ENCODE assay signal across 14 mouse cellular contexts in the genomic region with DNA sequence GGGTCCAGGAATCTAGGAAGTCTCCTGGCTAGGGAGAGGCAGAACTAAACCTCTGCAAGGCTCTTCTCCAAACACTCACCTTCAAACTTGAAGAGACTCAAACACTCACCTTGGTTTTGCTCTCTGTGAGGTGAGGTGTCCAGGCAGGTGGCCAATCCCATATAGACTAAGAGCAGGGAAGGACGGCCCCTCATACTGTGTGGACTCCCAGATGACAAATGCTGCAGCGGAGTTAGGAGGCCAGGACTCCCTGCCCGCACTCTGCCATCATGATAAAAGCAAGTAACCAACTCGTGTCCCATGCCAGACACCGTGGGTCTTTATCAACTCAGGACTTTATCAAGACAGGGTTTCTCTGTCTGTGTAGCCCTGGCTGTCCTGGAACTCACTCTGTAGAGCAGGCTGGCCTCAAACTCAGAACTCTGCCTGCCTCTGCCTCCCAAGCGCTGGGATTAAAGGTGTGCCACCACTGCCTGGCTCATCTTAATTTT. TPM values are rescaled to one million over a fixed set of nuclear protein-coding genes. Genes with fewer than 3 reads are reported as not detected.
DNase-seq lines count a peak whose midpoint lies in the region; ATAC-seq and TF ChIP-seq lines count a peak whose summit lies in the region.
"Had no signal": no experiment of that assay in that cellular context is flagged by ENCODE, and none has a peak within 500 bp of the region (broad histone marks: within the 10 kb centered on the region; RNA-seq: fewer than 3 reads in every experiment).

No protein-coding gene starts in this region.

- intact Hi-C loops in heart, postnatal 25 days (cut with DNase I): no loop called here

- H3K27me3 ChIP-seq in heart, embryonic 12.5 days (replicated peaks): no peaks in the 10 kb centered on the region
- no peaks in the 10 kb centered on the region for H3K27me3 ChIP-seq in neural tube, embryonic 13.5 days
- H3K27me3 ChIP-seq in neural tube, embryonic 15.5 days (replicated peaks): no peaks in the 10 kb centered on the region
- H3K27me3 ChIP-seq in limb, embryonic 15.5 days: no peaks in the 10 kb centered on the region
- H3K27me3 ChIP-seq in thymus, adult 2 months (ENCODE audit: control insufficient read depth, insufficient read depth, low read length): no peaks in the 10 kb centered on the region

- H3K9me3 ChIP-seq in heart, embryonic 12.5 days (replicated peaks): no peaks in the 10 kb centered on the region
- no peaks in the 10 kb centered on the region for H3K9me3 ChIP-seq in neural tube, embryonic 13.5 days
- H3K9me3 ChIP-seq in neural tube, embryonic 15.5 days (replicated peaks): no peaks in the 10 kb centered on the region
- H3K9me3 ChIP-seq in limb, embryonic 15.5 days: no peaks in the 10 kb centered on the region
- H3K9me3 ChIP-seq: G1E had no signal

- ATAC-seq in heart, embryonic 12.5 days (ENCODE audit: insufficient number of reproducible peaks, low FRiP score): no peak
- no peak for ATAC-seq in neural tube, embryonic 13.5 days (ENCODE audit: low read depth)
- ATAC-seq in neural tube, embryonic 15.5 days (ENCODE audit: low FRiP score): no peak
- no peak for ATAC-seq in limb, embryonic 15.5 days (ENCODE audit: insufficient number of reproducible peaks, low FRiP score, low TSS enrichment, low read depth)

- 65% methylated on average over 6 of the region's 6 CpGs for WGBS in heart, embryonic 12.5 days
- 94% methylated on average over 6 of the region's 6 CpGs for WGBS in neural tube, embryonic 13.5 days
- 93% methylated on average over 6 of the region's 6 CpGs for WGBS in neural tube, embryonic 15.5 days
- WGBS in limb, embryonic 15.5 days: 90% methylated on average over 6 of the region's 6 CpGs
- 98% methylated on average over 6 of the region's 6 CpGs for WGBS in thymus, adult 2 months

- no peak for TF ChIP-seq POLR2A in thymus, adult 2 months (IDR thresholded peaks at IDR 0.05; ENCODE audit: control insufficient read depth, extremely low read depth, insufficient read depth, low read length, poor library complexity)

- no peak overlapping the region; the same call in 1 of the 2 replicates for H3K4me3 ChIP-seq in heart, embryonic 12.5 days
- H3K4me3 ChIP-seq in neural tube, embryonic 13.5 days: no peak overlapping the region
- H3K4me3 ChIP-seq in neural tube, embryonic 15.5 days (replicated peaks): no peak overlapping the region
- H3K4me3 ChIP-seq in limb, embryonic 15.5 days: no peak overlapping the region
- no peak overlapping the region for H3K4me3 ChIP-seq in thymus, adult 2 months (ENCODE audit: control insufficient read depth, insufficient read depth, low read length)

- H3K9ac ChIP-seq in heart, embryonic 12.5 days: no peak overlapping the region
- no peak overlapping the region for H3K9ac ChIP-seq in neural tube, embryonic 13.5 days
- no peak overlapping the region for H3K9ac ChIP-seq in neural tube, embryonic 15.5 days (replicated peaks)
- no peak overlapping the region for H3K9ac ChIP-seq in limb, embryonic 15.5 days

- DNase-seq in heart, postnatal 25 days (ENCODE audit: low spot score): no peak
- no peak for DNase-seq in thymus, adult 2 months
- DNase-seq in retina, embryonic 14.5 days (ENCODE audit: low spot score): no peak
- DNase-seq in embryo, embryonic 11 days: no peak
- DNase-seq: B cell, adult 2 months; cerebellum, adult 11 months; gastrocnemius, postnatal 14 days; lung, adult 2 months; thymus, postnatal 14 days had no signal

- peaks cover 19% of the 10 kb centered on the region for H3K4me1 ChIP-seq in heart, embryonic 12.5 days (replicated peaks)
- peaks cover 38% of the 10 kb centered on the region for H3K4me1 ChIP-seq in neural tube, embryonic 13.5 days (replicated peaks)
- H3K4me1 ChIP-seq in neural tube, embryonic 15.5 days: peaks cover 33% of the 10 kb centered on the region
- peaks cover 21% of the 10 kb centered on the region for H3K4me1 ChIP-seq in limb, embryonic 15.5 days
- H3K4me1 ChIP-seq in thymus, adult 2 months (replicated peaks; ENCODE audit: control insufficient read depth, insufficient read depth, low read length): peaks cover 7% of the 10 kb centered on the region

- no peak overlapping the region for H3K27ac ChIP-seq in heart, embryonic 12.5 days (ENCODE audit: poor library complexity, severe bottlenecking)
- H3K27ac ChIP-seq in neural tube, embryonic 13.5 days (replicated peaks): no peak overlapping the region
- no peak overlapping the region for H3K27ac ChIP-seq in neural tube, embryonic 15.5 days (replicated peaks)
- no peak overlapping the region for H3K27ac ChIP-seq in limb, embryonic 15.5 days
- no peak overlapping the region for H3K27ac ChIP-seq in thymus, adult 2 months (ENCODE audit: control insufficient read depth, insufficient read depth, low read length)

- no peak for TF ChIP-seq CTCF in thymus, adult 2 months (IDR thresholded peaks at IDR 0.05; ENCODE audit: borderline replicate concordance, control insufficient read depth, extremely low read depth, insufficient read depth, low read length, poor library complexity)

- H3K4me2 ChIP-seq in heart, embryonic 12.5 days: peak overlapping the region; percentile 78; the same call in 1 of the 2 replicates
- H3K4me2 ChIP-seq in neural tube, embryonic 13.5 days: 0 out of 2 replicates have a peak overlapping the region, but pooled peaks have one; percentile 62
- no peak overlapping the region for H3K4me2 ChIP-seq in neural tube, embryonic 15.5 days
- 0 out of 2 replicates have a peak overlapping the region, but pooled peaks have one; percentile 55 for H3K4me2 ChIP-seq in limb, embryonic 15.5 days

- H3K36me3 ChIP-seq in heart, embryonic 12.5 days: no peaks in the 10 kb centered on the region
- no peaks in the 10 kb centered on the region for H3K36me3 ChIP-seq in neural tube, embryonic 13.5 days
- H3K36me3 ChIP-seq in neural tube, embryonic 15.5 days: no peaks in the 10 kb centered on the region
- H3K36me3 ChIP-seq in limb, embryonic 15.5 days: peaks cover 13% of the 10 kb centered on the region; the same call in 1 of the 2 replicates
- H3K36me3 ChIP-seq in thymus, adult 2 months (ENCODE audit: control insufficient read depth, insufficient read depth, low read length): no peaks in the 10 kb centered on the region

RNA-seq across cellular contexts. Expression of gene Nosip, which starts 1.6 kb away (rescaled TPM):
- 43.3 and 45.7 TPM in 2 replicates for polyA plus RNA-seq in heart, embryonic 12.5 days (2016; fragmentation: Nextera tagmentation; extraction: Ambion mirVana)
- total RNA-seq in heart, postnatal 25 days (2021): 10 to 100 TPM; 25.7 to 27.8 TPM
- polyA plus RNA-seq in neural tube, embryonic 13.5 days (2015; fragmentation: Nextera tagmentation; extraction: Ambion mirVana): 58.9 and 65.6 TPM in 2 replicates
- polyA plus RNA-seq in neural tube, embryonic 15.5 days (2015; fragmentation: Nextera tagmentation; extraction: Ambion mirVana): 65.8 and 66.5 TPM in 2 replicates
- 63.0 and 70.3 TPM in 2 replicates for polyA plus RNA-seq in limb, embryonic 15.5 days (2015; fragmentation: Nextera tagmentation; extraction: Ambion mirVana)
- 159 and 165 TPM in 2 replicates for polyA plus RNA-seq in thymus, adult 2 months (2012; rRNA removed)

RNA-seq across cellular contexts. Expression of gene Prrg2, which starts 1.8 kb away (rescaled TPM):
- polyA plus RNA-seq in heart, embryonic 12.5 days (2016; fragmentation: Nextera tagmentation; extraction: Ambion mirVana): 13.6 and 14.0 TPM in 2 replicates
- total RNA-seq in heart, postnatal 25 days (2021): 1 to 10 TPM; 6.8 to 7.1 TPM
- 16.8 and 17.2 TPM in 2 replicates for polyA plus RNA-seq in neural tube, embryonic 13.5 days (2015; fragmentation: Nextera tagmentation; extraction: Ambion mirVana)
- polyA plus RNA-seq in neural tube, embryonic 15.5 days (2015; fragmentation: Nextera tagmentation; extraction: Ambion mirVana): 16.5 and 18.1 TPM in 2 replicates
- 23.1 and 25.1 TPM in 2 replicates for polyA plus RNA-seq in limb, embryonic 15.5 days (2015; fragmentation: Nextera tagmentation; extraction: Ambion mirVana)
- polyA plus RNA-seq in thymus, adult 2 months (2012; rRNA removed): 32.4 and 40.5 TPM in 2 replicates

RNA-seq across cellular contexts. Expression of gene Prr12, which starts 8.0 kb away (rescaled TPM):
- 7.1 and 7.2 TPM in 2 replicates for polyA plus RNA-seq in heart, embryonic 12.5 days (2016; fragmentation: Nextera tagmentation; extraction: Ambion mirVana)
- total RNA-seq in heart, postnatal 25 days (2021): 10 to 100 TPM; 23.2 to 27.7 TPM
- polyA plus RNA-seq in neural tube, embryonic 13.5 days (2015; fragmentation: Nextera tagmentation; extraction: Ambion mirVana): 12.3 and 15.1 TPM in 2 replicates
- polyA plus RNA-seq in neural tube, embryonic 15.5 days (2015; fragmentation: Nextera tagmentation; extraction: Ambion mirVana): 11.4 and 12.3 TPM in 2 replicates
- polyA plus RNA-seq in limb, embryonic 15.5 days (2015; fragmentation: Nextera tagmentation; extraction: Ambion mirVana): 9.3 and 11.5 TPM in 2 replicates
- 32.7 and 43.5 TPM in 2 replicates for polyA plus RNA-seq in thymus, adult 2 months (2012; rRNA removed)

RNA-seq across cellular contexts. Expression of gene Rcn3, which starts 31.3 kb away (rescaled TPM):
- polyA plus RNA-seq in heart, embryonic 12.5 days (2016; fragmentation: Nextera tagmentation; extraction: Ambion mirVana): 290 and 291 TPM in 2 replicates
- 10 to 100 TPM; 28.1 to 32.4 TPM for total RNA-seq in heart, postnatal 25 days (2021)
- polyA plus RNA-seq in neural tube, embryonic 13.5 days (2015; fragmentation: Nextera tagmentation; extraction: Ambion mirVana): 127 and 134 TPM in 2 replicates
- polyA plus RNA-seq in neural tube, embryonic 15.5 days (2015; fragmentation: Nextera tagmentation; extraction: Ambion mirVana): 112 and 118 TPM in 2 replicates
- polyA plus RNA-seq in limb, embryonic 15.5 days (2015; fragmentation: Nextera tagmentation; extraction: Ambion mirVana): 653 and 714 TPM in 2 replicates
- polyA plus RNA-seq in thymus, adult 2 months (2012; rRNA removed): 22.2 and 34.9 TPM in 2 replicates
- total RNA-seq: G1E had no signal

RNA-seq across cellular contexts. Expression of gene Rras, which starts 42.9 kb away (rescaled TPM):
- polyA plus RNA-seq in heart, embryonic 12.5 days (2016; fragmentation: Nextera tagmentation; extraction: Ambion mirVana): 79.3 and 79.4 TPM in 2 replicates
- total RNA-seq in heart, postnatal 25 days (2021): 10 to 100 TPM; 48.9 to 56.6 TPM
- polyA plus RNA-seq in neural tube, embryonic 13.5 days (2015; fragmentation: Nextera tagmentation; extraction: Ambion mirVana): 15.0 and 16.5 TPM in 2 replicates
- 14.2 and 24.2 TPM in 2 replicates for polyA plus RNA-seq in neural tube, embryonic 15.5 days (2015; fragmentation: Nextera tagmentation; extraction: Ambion mirVana)
- 44.9 and 49.1 TPM in 2 replicates for polyA plus RNA-seq in limb, embryonic 15.5 days (2015; fragmentation: Nextera tagmentation; extraction: Ambion mirVana)
- 41.7 and 62.3 TPM in 2 replicates for polyA plus RNA-seq in thymus, adult 2 months (2012; rRNA removed)
